Mouse (Mus musculus) midbrain, embryonic 15.5 days (tissue): ENCODE measurements around the gene Myo18a. TPM values are rescaled to one million over a fixed set of nuclear protein-coding genes. Genes with fewer than 3 reads are reported as not detected.
"Not testable (repeated sequence)": the region's sequence is repeated elsewhere in the genome, so short reads cannot be mapped to it uniquely, and the experiment has no call there.

Experiments
- ATAC-seq: fragments of 200-750 bp; cut with Nextera tagmentation; replicated peaks from 2 replicates; pipeline ENCODE4 v1.8.0; 2017; ENCODE audit warnings: moderate TSS enrichment
- H3K27ac ChIP-seq: fragments of 300-500 bp; sonication (generic); 2 replicates; pipeline ENCODE4 v1.5.1; 2015; ENCODE audit warnings: mild to moderate bottlenecking, inconsistent platforms
- H3K27me3 ChIP-seq: fragments of 300-500 bp; sonication (generic); replicated peaks from 2 replicates; pipeline ENCODE4 v1.6.1; 2015; ENCODE audit warnings: inconsistent platforms
- H3K36me3 ChIP-seq: fragments of 300-500 bp; sonication (generic); replicated peaks from 2 replicates; pipeline ENCODE4 v1.6.1; 2015; ENCODE audit warnings: inconsistent platforms
- H3K4me1 ChIP-seq: fragments of 300-500 bp; sonication (generic); 2 replicates; pipeline ENCODE4 v1.6.1; 2015; ENCODE audit warnings: inconsistent platforms
- H3K4me2 ChIP-seq: fragments of 300-500 bp; sonication (generic); 2 replicates; pipeline ENCODE4 v1.6.1; 2015; ENCODE audit warnings: inconsistent platforms, mild to moderate bottlenecking, moderate library complexity
- H3K4me3 ChIP-seq: fragments of 300-500 bp; sonication (generic); 2 replicates; pipeline ENCODE4 v1.5.1; 2015; ENCODE audit warnings: mild to moderate bottlenecking, inconsistent platforms
- H3K9ac ChIP-seq: fragments of 300-500 bp; sonication (generic); 2 replicates; pipeline ENCODE4 v1.6.1; 2015; ENCODE audit warnings: mild to moderate bottlenecking, inconsistent platforms
- H3K9me3 ChIP-seq: fragments of 300-500 bp; sonication (generic); 2 replicates; pipeline ENCODE4 v1.6.1; 2016; ENCODE audit warnings: inconsistent platforms
- WGBS: fragments of 180-500 bp; shearing (Covaris S2); methylation state at CpG from one replicate; pipeline ENCODE4 v1.1.7; 2015; ENCODE audit warnings: mixed read lengths; 5-methylcytosine and 5-hydroxymethylcytosine counted together
- polyA plus RNA-seq: library from polyadenylated mRNA; unstranded; fragments of >200 nt; fragmentation: Nextera tagmentation; extraction: Ambion mirVana; gene quantifications from 2 replicates; pipeline ENCODE4 v1.2.1, GENCODE M21; 2015

The Myo18a gene
- polyA plus RNA-seq = 51.9 and 58.5 TPM in 2 replicates

DNA sequence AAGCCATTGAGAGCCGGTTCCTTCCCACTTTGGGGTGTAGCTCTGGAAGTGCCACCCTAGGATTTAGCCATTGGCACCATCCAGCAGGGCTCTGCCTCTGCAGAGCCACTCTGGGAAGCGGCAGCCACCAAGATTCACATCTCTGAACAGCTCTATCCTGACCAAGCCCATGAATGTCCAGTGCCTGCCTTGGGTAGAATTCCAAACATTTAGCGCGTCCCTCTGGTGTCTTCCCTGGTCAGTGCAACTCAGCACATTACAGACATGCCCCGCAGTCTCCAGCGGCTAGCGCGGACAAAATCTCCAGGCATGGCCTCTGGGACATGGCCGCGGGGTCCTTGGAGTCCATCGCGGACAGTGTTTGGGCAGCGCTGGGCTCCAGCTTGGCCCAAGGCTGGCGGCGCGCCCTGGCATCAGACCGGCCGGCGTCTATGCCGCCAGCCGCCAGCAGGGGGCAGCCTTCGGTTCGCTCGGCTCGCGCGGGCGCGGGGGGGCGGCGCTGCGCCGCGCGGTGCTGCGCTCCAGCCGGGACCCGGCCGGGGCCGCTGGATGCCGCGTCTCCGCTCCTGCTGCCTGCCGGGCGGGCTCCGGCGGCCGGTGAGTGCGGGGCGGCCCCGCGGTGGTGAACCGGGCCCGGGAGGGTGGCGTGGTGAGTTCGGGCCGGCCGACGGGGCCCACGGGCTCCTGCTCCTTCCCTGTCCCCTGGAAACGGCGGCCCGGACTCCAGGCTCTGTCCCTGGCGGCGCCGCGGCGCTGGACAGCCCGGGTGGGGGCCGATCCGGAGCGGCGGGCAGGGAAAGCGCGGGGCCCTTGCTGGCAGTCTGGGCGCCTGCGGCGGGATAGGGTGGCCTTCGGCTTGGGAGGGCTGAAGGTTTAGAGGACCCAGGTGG is at the start of gene Myo18a:
TSS of gene Myo18a (plus strand) at position 464 of the 890 bp plus-strand sequence.
- H3K9me3 ChIP-seq = no peaks in the 10 kb centered on the region
- no peaks in the 10 kb centered on the region for H3K36me3 ChIP-seq
- H3K4me2 ChIP-seq = peak within 1 kb of the TSS; percentile 87
- H3K4me3 ChIP-seq = peak within 1 kb of the TSS; percentile 93
- H3K27ac ChIP-seq = peak within 1 kb of the TSS; percentile 95
- ATAC-seq = peak; percentile 89
- peak within 1 kb of the TSS; percentile 98 for H3K9ac ChIP-seq
- no peaks in the 10 kb centered on the region for H3K27me3 ChIP-seq
- 1% methylated on average over 66 of the region's 79 CpGs for WGBS
- peaks cover 38% of the 10 kb centered on the region for H3K4me1 ChIP-seq

DNA sequence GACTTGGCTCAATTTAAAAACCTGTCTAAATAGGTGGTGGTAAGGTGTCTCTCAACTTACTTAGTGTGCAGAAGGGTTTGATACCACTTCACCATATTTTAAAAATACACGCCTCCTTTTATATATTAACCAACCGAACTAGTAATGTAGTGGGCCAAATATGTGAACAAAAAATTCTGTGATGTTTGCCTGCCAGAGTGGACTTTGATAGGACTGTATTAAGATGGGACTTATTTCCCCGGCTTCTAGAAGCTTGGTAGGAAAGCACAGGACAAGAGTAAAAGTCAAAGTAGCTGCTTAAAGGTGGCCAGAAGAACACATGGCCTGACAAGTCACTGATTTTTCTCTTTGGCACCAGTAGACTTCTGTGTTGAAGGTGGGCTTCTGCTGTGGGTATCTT is 49.3 kb upstream of the Myo18a start:
- Histone ChIP-seq H3K4me2 (no peak overlapping the region), H3K36me3 (no peaks in the 10 kb centered on the region; the same call in 1 of the 2 replicates), H3K27me3 (no peaks in the 10 kb centered on the region), H3K4me3 (no peak overlapping the region), H3K9me3 (no peaks in the 10 kb centered on the region), H3K27ac (no peak overlapping the region), H3K4me1 (no peaks in the 10 kb centered on the region), H3K9ac (no peak overlapping the region)
- ATAC-seq = no peak
- WGBS = 95% methylated on average over 3 of the region's 3 CpGs

DNA sequence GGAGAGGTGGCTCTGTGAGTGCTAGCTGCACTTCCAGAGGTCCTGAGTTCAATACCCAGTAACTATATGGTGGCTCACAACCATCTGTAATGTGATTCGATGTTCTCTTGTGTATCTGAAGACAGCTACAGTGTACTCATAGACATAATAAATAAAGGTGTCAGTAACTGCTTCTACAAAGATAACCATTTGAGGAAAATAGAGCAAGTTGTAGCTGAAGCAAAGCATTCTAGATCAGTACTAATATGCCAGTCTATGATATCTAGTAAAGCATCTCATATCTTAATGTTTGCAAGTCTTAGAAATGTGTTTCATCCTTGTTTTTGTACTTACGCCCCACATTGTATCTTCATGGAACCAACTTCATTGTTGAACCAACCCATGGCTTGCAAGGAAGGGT is 44.0 kb upstream of the Myo18a start:
- Histone ChIP-seq H3K27ac (no peak overlapping the region), H3K9ac (no peak overlapping the region), H3K9me3 (no peaks in the 10 kb centered on the region), H3K4me1 (no peaks in the 10 kb centered on the region), H3K4me3 (no peak overlapping the region), H3K36me3 (no peaks in the 10 kb centered on the region), H3K4me2 (no peak overlapping the region), H3K27me3 (no peaks in the 10 kb centered on the region)
- WGBS = 96% methylated on average over 2 of the region's 2 CpGs
- no peak for ATAC-seq

DNA sequence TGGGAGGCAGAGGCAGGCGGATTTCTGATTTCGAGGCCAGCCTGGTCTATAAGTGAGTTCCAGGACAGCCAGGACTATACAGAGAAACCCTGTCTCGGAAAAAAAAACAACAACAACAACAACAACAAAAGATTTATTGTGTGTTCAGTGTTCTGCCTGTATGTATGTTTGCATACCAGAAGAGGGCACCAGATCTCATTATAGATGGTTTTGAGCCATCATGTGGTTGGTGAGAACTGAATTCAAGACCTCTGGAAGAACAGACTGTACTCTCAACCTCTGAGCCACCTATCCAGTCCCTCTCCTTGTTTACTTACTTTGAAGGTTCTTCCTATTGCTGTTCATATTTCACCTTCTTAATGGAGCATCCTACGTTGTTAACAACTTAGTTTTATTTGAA is 41.7 kb upstream of the Myo18a start:
- no peak for ATAC-seq
- H3K36me3 ChIP-seq = no peaks in the 10 kb centered on the region
- H3K27ac ChIP-seq = no peak overlapping the region
- H3K9me3 ChIP-seq = no peaks in the 10 kb centered on the region
- H3K4me3 ChIP-seq = no peak overlapping the region
- H3K27me3 ChIP-seq = no peaks in the 10 kb centered on the region
- H3K4me2 ChIP-seq = no peak overlapping the region
- H3K9ac ChIP-seq = no peak overlapping the region
- H3K4me1 ChIP-seq = no peaks in the 10 kb centered on the region
- WGBS = 88% methylated on average over 4 of the region's 4 CpGs

DNA sequence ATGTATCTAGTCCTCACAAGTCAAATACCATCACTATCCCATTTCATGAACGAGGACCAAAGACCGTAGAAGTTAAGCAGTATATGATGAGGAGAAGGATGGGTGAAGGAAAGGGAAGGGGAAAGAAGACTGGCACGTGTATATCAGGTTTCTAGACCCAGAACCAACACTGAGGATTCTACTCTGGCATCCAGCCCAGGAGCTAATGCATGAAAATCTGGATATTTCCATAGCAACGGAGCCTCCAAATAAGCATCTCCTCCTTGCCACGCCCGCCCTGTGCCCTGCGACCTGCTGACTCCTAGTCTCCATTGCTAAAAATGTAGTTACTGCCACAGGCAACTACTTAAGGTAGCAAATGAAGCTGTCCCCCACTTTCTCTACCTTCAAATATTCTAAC is 38.3 kb upstream of the Myo18a start:
- H3K36me3 ChIP-seq = no peaks in the 10 kb centered on the region
- no peaks in the 10 kb centered on the region for H3K27me3 ChIP-seq
- no peak overlapping the region for H3K4me2 ChIP-seq
- no peak overlapping the region for H3K4me3 ChIP-seq
- ATAC-seq = no peak
- WGBS = 70% methylated on average over 7 of the region's 7 CpGs
- no peaks in the 10 kb centered on the region for H3K9me3 ChIP-seq
- H3K27ac ChIP-seq = no peak overlapping the region
- H3K4me1 ChIP-seq = no peaks in the 10 kb centered on the region
- H3K9ac ChIP-seq = no peak overlapping the region

DNA sequence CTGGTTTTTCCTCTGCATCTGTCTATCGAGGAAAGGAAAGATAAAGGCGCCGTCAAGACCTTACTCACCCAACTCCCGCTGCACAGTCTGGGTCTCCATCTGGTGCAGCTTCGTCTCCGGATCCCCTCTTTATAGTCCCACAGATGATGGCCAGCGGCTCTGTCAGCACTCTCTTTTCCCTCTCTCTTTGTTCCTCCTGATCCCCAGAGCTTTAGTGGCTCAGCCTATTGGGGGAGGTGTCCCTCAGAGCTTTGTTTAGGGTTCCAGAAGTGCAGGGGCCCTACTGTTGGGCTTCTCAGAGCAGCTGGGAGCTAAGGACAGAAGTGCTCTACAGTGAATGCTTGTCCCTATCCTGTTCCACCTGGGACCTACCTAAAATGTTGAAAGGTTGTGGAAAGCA is 37.9 kb upstream of the Myo18a start, which contains the start of gene Cryba1:
TSS of gene Cryba1 (minus strand) at position 101 of the 400 bp plus-strand sequence.
- no peaks in the 10 kb centered on the region for H3K27me3 ChIP-seq
- no peak within 1 kb of the TSS for H3K9ac ChIP-seq
- no peak for ATAC-seq
- no peaks in the 10 kb centered on the region for H3K36me3 ChIP-seq
- no peak within 1 kb of the TSS for H3K27ac ChIP-seq
- no peak within 1 kb of the TSS for H3K4me3 ChIP-seq
- 35% methylated on average over 7 of the region's 7 CpGs for WGBS
- no peaks in the 10 kb centered on the region for H3K4me1 ChIP-seq
- no peak within 1 kb of the TSS for H3K4me2 ChIP-seq
- H3K9me3 ChIP-seq = no peaks in the 10 kb centered on the region

DNA sequence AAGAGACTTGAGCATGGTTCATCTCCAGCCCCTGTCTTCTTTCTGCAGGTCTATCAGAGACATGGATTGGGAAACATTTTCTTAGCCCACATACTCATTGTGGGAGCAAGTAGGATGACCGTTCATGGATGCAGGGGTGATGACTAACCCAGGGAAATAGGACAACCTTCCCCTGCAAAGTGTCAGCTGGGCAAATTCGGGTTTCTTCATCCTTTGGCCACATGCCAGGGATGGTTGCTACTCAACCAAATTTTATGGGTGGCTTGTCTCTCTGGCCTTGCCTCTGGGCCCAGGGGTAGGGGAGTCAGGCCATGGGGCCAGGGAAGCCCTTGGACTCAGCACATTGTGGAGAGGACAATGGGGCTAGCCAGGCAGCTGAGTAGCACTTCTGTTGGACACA is 34.5 kb upstream of the Myo18a start:
- Histone ChIP-seq H3K4me3 (no peak overlapping the region), H3K27ac (no peak overlapping the region), H3K36me3 (no peaks in the 10 kb centered on the region), H3K4me2 (no peak overlapping the region), H3K4me1 (no peaks in the 10 kb centered on the region), H3K9ac (no peak overlapping the region), H3K9me3 (no peaks in the 10 kb centered on the region), H3K27me3 (no peaks in the 10 kb centered on the region)
- ATAC-seq = no peak
- 49% methylated on average over 2 of the region's 2 CpGs for WGBS

DNA sequence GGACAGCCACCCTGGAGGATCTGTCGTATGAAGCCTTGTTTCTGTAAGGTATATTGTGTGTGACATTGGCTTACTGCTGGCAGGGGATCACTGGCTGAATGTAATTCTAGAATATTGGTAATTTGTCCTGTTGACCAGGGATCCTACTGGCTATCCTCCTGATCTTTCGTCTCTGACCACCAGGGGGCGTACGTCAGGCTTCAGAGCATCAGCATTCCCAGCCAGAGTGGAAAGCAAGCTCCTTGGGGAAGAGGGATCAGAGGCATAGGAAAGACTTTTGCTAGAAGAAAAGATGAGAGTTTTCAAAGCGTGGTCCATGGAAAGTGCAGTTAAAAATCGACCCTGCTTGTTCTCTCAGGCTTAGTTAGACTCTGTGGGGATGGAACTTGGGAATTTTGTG is 25.8 kb upstream of the Myo18a start:
- no peaks in the 10 kb centered on the region for H3K9me3 ChIP-seq
- H3K4me1 ChIP-seq = no peaks in the 10 kb centered on the region
- H3K36me3 ChIP-seq = no peaks in the 10 kb centered on the region
- no peak for ATAC-seq
- no peaks in the 10 kb centered on the region for H3K27me3 ChIP-seq
- H3K27ac ChIP-seq = no peak overlapping the region
- 2% methylated on average over 6 of the region's 6 CpGs for WGBS
- no peak overlapping the region for H3K4me3 ChIP-seq
- H3K9ac ChIP-seq = no peak overlapping the region
- no peak overlapping the region for H3K4me2 ChIP-seq

DNA sequence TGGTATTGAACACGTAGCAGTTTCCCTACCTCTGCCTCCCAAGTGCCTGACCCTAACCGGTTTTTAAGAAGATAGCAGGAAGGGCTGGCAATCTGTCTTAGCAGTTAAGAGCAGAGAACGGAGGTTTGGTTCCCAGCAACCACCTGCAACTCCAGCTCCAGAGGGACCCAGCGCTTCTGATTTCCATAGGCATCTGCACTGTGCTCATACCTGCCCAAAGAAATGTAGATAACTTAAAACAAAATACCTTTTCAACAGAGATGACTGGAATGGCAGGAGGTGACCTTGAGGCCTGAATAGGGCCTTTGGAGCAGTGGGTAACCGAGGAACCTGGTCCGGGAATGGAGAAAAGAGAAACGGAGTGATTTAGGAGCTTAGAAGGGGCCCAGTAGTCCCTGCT is 24.5 kb upstream of the Myo18a start:
- H3K4me3 ChIP-seq = no peak overlapping the region
- no peaks in the 10 kb centered on the region for H3K9me3 ChIP-seq
- no peaks in the 10 kb centered on the region for H3K36me3 ChIP-seq
- no peak overlapping the region for H3K4me2 ChIP-seq
- no peaks in the 10 kb centered on the region for H3K4me1 ChIP-seq
- ATAC-seq = no peak
- no peaks in the 10 kb centered on the region for H3K27me3 ChIP-seq
- no peak overlapping the region for H3K27ac ChIP-seq
- H3K9ac ChIP-seq = no peak overlapping the region
- WGBS = 49% methylated on average over 7 of the region's 7 CpGs

DNA sequence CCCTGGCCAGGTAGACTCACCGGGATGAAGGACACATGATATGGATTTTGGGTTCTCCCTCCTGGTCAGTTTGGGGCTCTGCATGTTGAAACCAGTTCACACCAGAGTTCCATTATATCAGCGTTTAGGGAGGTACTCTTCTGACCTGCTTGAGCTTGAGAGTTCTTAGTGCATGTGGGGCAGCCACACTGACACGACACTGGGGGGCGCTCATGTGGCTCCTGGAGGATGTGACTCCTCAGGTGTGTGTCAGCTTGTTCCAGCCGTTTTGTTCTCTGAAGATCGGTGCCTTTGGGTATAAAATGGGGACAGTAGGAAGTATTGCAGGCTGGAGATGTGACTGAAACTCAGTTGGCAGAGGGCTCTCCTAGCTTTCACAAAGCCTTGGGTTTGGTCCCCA is 19.1 kb upstream of the Myo18a start:
- Histone ChIP-seq H3K9ac (no peak overlapping the region), H3K4me2 (no peak overlapping the region), H3K4me1 (no peaks in the 10 kb centered on the region), H3K4me3 (no peak overlapping the region), H3K27me3 (no peaks in the 10 kb centered on the region), H3K36me3 (no peaks in the 10 kb centered on the region), H3K27ac (no peak overlapping the region), H3K9me3 (no peaks in the 10 kb centered on the region)
- no peak for ATAC-seq
- WGBS = 44% methylated on average over 6 of the region's 6 CpGs

DNA sequence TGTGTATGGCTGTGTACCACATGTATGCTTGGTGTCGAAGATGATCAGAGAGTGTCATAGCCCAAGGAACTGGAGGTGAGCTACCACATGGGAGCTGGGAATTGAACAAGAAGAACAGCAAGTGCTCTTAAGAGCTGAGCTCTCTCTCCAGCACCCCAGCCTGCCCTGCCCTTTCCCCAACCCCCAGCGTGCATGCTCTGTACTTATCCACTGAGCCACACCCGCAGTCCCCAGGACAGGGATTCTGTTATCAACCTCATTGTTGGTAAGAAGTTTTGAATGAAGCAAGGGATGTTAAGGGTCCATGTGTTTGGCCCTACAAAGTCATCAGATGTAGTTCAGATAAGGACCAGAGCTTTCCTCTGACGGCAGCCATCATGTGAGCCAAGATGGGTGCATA is 16.4 kb upstream of the Myo18a start:
- no peak for ATAC-seq
- 95% methylated on average over 4 of the region's 4 CpGs for WGBS
- Histone ChIP-seq H3K27ac (no peak overlapping the region), H3K36me3 (no peaks in the 10 kb centered on the region), H3K27me3 (no peaks in the 10 kb centered on the region), H3K4me2 (no peak overlapping the region), H3K9ac (no peak overlapping the region), H3K4me1 (no peaks in the 10 kb centered on the region), H3K9me3 (no peaks in the 10 kb centered on the region), H3K4me3 (no peak overlapping the region)

DNA sequence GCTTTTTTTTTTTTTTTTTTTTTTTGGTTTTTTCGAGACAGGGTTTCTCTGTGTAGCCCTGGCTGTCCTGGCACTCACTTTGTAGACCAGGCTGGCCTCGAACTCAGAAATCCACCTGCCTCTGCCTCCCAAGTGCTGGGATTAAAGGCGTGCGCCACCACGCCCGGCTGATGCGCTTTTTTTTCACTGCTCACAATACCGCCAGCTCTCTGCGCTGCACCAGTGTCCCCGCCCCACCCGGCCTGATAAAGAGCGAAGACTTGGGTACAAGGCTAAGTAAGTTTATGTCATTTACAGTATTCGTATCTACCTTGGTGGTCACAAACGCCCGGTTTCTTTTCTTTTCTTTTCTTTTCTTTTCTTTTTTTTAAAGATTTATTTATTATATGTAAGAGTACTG is 15.9 kb upstream of the Myo18a start:
- ATAC-seq, H3K9me3 ChIP-seq, H3K36me3 ChIP-seq, H3K4me1 ChIP-seq, H3K4me2 ChIP-seq, H3K4me3 ChIP-seq, H3K27ac ChIP-seq, H3K9ac ChIP-seq, H3K27me3 ChIP-seq: not testable (repeated sequence)
- 93% methylated on average over 14 of the region's 15 CpGs for WGBS

DNA sequence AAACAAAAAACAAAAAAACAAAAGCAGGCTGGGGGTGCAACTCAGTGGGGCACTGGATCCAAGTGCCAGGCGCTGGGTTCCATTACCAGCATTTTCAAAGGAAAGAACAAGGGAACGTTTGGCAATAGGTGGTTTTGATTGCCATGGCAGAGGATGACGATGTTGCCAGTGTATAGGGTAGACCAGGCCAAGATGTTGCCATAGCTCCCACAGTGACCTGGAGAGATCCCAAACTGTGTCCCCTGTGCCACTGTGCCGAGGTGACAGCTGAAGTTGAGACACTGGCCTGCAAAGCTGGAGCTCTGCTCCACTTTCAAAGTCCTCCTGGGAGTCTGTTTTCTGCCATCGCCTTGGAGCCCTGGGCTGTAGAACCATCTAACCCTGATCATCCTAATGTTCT is 14.1 kb upstream of the Myo18a start:
- no peaks in the 10 kb centered on the region for H3K9me3 ChIP-seq
- no peak overlapping the region for H3K4me2 ChIP-seq
- H3K9ac ChIP-seq = no peak overlapping the region
- no peaks in the 10 kb centered on the region for H3K4me1 ChIP-seq
- no peaks in the 10 kb centered on the region for H3K27me3 ChIP-seq
- no peak for ATAC-seq
- no peak overlapping the region for H3K27ac ChIP-seq
- H3K4me3 ChIP-seq = no peak overlapping the region
- H3K36me3 ChIP-seq = no peaks in the 10 kb centered on the region
- 82% methylated on average over 5 of the region's 5 CpGs for WGBS
